Mouse (Mus musculus): ENCODE data around the gene Cpn1. TPM values are rescaled to one million over a fixed set of nuclear protein-coding genes. Genes with fewer than 3 reads are reported as not detected.

The Cpn1 gene
- total RNA-seq (2021): 10 to 100 TPM; 18.5 to 45.6 TPM
- long read RNA-seq, experiment 1, transcript Cpn1-201 (9 exons, 1,828 nt): major isoform, 69 of 86 reads
- long read RNA-seq, experiment 1, partial matches to known transcripts: 14 of 86 reads
- long read RNA-seq, experiment 1, other reads (novel, unspliced or antisense): 3 of 86 reads
- long read RNA-seq, experiment 2, transcript Cpn1-201 (9 exons, 1,828 nt): major isoform, 11 of 13 reads
- long read RNA-seq, experiment 2, partial matches to known transcripts: 1 of 13 reads
- long read RNA-seq, experiment 2, other reads (novel, unspliced or antisense): 1 of 13 reads

DNA sequence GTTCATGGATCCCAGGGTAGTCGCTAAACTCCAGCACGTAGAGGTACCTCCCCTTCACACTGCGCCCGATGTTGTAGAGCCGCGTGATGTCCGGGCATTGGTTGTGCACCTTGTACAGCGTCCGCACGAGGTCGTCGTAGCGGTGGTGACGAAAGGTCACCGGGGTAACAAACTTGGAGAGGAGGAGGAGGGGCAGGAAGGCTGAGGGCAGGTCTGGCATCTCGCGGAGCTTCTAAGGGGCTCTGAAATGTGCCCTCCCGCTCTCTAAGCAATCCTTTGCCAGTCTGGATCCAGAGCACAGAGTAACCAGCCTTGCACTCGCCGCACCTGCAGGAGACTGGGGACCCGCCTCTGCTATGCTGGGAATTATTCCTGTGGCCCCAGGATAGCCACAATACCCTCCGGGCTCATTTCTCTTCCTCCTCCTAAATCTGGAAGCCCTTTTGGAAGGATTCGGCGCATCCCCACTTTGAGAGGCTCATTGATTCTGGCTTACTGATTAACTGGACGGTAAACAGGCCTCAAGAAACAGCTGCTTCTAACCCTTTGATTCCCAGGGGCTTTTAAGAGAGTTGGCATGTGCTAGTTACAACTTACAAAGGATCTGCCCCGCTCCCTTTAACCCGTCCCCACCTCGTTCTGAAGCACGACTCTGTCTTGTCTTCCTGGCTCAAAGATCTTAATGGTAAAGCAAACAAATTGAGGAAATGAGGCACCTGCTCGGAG is at the start of gene Cpn1:
Gene Cpn1 (minus strand): TSS at position 488 of the 726 bp plus-strand sequence.
- peak; percentile 16 for DNase-seq

DNA sequence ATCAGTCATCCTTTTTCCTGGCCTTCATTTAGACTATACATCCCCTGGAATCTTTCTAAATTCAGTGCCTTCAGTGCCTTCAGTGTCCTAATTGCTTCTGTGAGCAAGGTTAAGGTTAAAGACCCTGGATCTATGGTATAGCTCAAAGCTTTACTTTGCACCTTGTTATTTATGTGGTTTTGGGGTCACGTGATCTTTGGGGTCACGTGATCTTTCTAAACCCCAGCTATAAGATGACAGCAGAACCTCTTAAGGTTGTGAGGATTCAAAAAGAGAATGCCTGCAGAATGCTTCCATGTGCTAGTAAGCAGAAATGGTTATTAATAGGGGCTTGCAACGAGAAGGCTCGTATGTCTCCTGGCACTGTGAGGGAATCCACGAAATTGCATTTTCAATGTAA is 47.0 kb upstream of the Cpn1 start:
- no peak for DNase-seq

DNA sequence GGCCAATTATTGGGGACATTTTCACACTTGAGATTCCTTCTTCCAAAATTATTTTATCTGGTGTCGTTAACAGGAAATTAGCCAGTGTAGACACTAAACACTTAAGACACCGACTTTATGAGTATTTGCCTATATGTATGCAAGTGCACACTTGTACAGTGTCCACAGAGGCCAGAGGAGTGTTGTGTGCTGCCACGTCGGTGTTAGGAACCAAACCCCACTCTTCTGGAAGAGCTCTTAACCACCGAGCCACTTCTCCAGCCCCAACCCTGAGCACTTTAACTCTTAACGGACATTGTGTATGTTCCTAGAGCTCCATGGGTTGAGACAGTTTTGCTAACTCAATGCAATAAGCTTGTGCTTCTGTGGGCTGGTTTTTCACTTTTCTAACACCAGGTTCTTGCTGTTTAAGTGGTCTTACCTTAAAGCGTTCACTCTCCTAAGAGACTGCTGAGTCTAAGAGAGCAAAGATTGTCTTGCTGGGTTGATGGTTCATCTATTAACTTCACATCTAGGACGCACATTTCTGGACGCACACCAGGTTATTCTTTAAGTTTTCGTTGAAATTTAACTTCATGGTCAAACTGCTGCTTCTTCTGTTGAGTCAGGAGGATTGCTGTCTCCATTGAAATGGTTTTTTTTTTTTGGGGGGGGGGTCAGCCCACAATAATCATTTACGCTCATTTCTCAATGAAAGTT is 45.8 kb upstream of the Cpn1 start:
- DNase-seq: no peak

DNA sequence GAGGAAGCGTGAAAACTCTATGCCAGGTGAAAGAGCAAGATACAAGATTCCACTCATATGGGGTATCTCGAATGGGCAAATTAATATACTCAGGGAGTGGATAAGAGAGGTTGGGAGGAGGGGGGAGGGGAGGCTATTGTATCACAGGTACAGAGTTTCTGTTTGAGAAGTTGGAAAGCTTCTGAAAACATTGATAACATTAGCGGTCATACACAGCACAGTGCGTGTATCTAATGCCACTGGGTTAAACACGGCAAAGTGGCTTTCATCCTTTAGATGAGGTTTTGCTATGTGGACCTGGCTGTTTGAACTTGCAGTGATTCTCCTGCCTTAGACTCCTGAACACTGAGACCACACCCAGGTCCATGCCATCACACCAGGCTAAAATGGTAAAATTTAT is 43.7 kb upstream of the Cpn1 start:
- DNase-seq: no peak

DNA sequence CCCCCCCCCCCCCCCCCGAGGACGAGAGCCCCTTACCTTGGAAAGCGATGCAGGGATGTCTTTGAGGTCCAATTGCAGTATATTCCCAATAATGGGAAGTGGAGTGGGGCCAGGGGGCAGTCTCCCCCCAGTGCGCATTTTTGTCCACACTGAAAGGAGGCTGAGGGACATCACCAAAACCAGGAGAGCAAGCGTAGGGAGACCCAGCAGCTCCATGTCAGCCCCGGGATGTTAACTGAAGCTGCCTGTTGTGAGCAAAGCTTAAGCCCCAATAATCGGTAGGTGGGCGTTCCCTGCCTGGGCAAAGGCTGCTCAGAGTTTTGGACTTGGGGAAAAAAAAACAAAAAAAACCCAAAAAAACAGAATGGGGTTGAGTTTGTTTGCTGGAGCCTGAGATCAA is 42.6 kb upstream of the Cpn1 start, which contains the start of gene Cyp2c23:
Gene Cyp2c23 (minus strand): TSS at position 237 of the 400 bp plus-strand sequence.
- DNase-seq: no peak

DNA sequence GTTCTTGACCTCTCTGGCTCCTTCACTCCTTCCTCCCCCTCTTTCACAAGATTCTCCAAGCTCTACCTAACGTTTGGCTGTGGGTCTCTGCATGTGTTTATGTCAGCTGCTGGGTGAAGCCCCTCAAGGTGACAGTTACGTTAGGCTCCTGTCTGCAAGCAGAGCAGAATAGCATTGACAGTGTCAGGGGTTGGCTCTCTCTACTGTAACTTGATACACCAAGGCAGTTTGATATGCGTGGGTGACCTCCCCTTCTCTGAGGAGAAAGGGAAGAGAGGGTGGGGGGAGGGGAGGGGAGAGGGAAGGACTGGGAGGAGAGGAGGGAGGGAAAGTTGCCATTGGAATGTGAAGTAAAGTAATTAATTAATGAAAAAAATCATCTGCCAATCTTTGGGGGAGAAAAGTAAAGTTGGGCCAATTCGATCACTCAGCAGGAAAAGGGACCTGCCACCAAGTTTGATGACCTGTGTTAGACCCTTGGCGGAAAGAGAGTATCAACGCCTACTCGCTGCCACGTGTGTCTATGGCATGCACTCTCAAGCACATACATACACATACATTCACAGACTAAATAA is 40.7 kb upstream of the Cpn1 start:
- no peak for DNase-seq

DNA sequence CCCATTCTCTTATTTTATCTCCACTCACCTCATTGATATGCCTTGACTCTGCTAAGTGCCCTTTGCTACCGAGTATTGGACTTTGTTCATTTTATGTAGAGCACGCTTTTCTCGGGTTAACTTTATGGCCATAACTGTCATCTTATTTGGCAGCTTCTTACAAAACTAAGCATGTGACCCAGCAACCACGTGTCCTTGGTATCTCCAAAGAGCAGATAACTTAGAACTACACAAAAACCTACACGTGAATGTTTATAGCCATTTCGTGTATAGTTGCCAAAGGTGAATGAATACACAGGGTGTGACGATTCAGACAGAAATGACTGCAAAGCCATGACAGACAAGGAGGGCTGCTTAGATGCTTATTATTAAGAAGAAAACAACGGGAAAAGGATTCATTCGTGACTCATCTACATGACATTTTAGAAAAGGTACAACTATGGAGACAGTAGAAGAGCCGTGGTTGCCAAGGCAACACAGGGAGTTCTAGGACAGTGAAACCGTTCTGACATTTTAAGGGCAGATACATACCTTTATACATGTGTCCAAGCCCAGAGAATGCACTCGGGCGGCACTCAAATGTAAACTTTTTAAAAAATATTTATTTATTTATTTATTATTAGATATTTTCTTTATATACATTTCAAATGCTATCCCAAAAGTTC is 38.7 kb upstream of the Cpn1 start:
- peak; percentile 25 for DNase-seq

DNA sequence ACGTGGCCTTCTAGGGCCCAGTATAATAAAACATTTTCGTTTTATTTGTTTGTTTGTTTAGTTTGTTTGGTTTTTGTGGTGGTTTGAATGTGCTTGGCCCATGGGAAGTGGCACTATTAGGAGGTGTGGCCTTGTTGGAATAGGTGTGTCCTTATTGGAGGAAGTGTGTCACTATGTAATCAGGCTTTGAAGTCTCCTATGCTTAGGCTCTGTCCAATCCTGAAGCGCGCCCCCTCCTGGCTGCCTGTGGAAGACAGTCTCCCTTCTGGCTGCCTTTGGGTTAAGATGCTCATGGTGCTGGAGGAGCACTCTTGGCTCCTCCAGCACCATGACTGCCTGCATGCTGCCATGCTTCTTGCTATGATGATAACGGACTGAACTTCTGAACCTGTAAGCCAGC is 36.7 kb upstream of the Cpn1 start:
- DNase-seq: no peak

DNA sequence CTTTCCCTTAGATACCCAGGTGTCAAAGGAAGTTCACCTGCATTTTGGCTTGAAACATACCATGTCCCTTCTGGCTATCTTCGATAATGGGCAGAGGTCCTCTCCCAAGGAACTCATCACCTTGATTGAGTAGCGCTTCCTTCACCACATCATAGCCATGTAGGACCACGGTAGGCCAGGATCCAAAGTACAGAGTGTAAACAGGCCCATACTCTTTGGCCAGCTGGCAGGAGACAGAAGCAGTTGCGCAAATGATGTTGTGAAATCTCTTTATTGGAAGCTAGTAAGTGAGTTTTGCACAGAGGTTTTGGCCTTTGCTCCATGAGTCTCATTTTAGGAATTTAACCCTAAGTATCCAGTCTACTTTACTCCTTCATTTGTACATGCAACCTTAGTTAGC is 35.1 kb upstream of the Cpn1 start:
- peak; percentile 72 for DNase-seq

DNA sequence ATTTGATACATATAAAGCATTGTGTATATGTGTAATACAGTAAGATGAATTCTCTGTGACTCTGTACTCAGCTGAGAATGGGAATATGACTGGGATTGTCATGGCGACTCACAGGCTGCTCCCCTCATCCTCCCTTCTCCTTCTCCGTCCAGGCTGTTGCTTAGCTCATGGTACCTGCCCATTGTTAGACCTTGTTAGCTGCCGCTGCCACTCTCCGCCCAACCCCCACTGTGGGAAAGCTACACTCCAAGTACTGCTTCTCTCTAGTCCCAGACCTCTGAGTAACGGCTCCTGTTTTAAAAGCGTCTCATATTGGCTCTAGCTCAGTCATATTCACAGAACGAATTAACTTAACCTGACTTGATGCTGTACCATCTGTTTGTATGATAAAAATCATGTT is 33.4 kb upstream of the Cpn1 start:
- no peak for DNase-seq

DNA sequence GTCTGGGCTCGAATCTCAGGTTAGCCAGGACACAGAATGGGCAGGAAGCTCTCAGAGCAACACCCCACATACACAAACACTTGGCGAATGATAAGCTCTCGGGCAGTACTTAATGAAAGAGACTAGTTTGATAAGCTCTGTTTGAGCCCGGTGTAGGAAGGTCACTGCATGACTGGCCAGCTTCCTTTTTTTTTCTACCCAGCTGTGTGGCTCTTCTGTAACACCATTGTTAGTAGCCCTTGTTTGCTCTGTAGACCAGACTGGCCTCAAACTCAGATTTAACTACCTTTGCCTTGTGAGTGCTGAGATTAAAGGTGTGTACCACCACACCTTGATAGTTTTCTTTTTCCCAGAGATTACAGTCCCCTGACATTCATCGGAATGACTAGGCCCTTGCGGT is 27.5 kb upstream of the Cpn1 start:
- no peak for DNase-seq

DNA sequence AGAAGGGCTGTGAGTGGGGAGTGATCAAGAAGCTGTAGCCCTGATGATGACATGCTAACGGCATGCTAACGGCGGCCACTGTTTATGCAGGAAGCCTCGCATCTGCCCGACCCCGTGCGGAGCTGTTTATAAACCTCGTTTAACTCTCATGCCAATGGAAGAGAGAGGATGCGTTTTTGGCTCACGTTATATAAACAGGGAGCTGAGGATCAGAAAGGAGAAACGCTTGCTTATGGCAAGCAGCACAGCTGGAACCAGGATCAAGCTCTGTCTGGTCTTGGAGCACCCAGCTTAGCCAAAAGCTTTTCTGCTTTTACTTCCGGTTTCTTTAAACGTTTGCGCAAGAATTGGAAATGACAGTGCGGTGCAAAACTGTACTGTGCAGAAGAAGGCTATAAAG is 22.4 kb upstream of the Cpn1 start:
- no peak for DNase-seq

DNA sequence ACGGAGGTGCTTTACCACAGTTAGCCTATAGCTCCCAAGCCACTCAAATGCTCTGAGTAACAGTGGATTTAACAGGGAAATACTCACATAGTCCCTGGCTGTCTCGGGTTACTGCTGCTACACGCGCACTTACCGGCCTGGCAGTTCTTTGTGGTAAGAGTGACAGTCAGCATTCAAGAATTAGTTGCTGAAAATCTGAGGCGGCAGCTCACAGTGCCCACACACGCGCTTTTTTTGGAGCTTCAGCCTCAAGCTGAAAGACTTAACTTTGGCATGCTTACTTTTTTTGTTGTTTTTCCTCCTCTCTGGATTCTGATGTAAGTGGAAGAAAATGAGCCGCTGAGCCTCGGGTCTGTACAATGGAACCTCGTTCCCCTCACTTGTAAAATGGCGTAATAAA is 20.8 kb upstream of the Cpn1 start:
- DNase-seq: no peak

DNA sequence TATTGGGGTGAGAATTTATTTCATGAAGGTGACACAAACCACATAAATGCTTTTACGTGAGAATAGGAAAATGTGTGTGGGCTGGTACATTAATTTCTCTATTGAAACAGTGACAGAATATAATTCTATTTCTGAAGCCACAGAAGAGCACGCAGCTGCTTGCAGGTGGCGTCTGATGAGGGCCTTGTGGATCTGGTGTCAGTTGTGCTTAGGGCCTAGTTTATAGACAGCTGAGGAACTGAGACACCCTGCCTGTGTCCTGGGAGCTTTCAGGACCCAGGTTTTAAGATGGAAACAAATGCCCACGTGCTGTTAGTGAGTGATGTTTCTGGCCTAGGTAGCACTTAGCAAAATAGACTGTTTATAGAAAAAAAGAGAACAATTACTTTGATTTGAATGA is 18.7 kb upstream of the Cpn1 start:
- no peak for DNase-seq

DNA sequence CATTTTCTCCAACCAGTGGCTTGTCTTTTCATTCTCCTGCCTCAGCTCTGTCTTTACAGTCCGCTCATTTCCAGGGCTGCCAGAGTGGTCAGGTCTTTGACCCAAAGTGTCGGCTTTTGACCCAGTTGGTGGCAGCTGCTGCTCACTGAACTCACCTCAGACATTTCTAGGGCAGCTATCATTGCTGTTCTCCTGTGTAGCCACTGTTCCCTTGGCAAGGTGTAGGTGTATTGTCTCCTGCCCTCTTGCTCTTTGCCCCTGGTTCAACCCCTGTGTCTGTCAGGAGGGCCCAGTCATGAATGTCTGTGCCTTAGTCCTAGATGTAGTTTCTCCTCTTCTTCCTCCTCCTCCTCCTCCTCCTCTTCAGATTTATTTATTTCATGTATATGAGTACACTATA is 17.9 kb upstream of the Cpn1 start:
- DNase-seq: no peak

DNA sequence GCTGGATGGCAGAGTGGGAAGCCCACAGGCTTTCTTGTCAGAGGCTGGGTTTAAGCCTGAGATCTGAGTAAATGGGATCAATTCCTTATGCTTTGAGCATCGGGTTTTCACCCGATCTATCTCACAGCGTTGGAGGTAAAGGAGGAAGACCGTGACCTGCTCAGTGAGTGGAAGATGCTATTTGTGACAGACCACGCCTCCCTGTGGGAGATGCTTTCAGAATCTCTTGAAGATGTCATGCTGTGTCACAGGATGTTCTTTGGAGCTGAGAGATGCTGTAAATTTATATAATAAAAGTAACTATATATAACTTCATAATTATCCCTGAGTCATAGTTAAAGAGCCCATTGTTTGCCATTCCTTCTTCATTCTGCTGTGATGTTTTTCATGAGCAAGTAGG is 14.4 kb upstream of the Cpn1 start:
- no peak for DNase-seq

DNA sequence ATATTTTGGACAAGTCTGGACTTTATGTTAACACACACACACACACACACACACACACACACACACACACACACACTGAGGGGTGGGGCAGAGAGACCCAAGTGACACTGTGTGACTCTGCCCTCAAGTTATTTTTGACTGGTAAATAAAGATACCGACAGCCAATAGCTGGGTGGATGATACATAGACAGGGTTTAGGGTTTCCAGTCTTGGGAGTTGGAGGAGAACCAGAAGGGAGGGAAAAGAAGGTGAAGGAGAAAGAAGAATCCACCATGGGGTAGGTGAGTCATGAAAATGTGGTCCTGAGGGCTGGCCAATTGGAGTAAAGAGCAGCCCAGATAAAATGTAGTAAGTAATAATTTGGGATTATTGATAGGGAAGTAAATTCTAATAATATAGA is 13.7 kb upstream of the Cpn1 start:
- no peak for DNase-seq

DNA sequence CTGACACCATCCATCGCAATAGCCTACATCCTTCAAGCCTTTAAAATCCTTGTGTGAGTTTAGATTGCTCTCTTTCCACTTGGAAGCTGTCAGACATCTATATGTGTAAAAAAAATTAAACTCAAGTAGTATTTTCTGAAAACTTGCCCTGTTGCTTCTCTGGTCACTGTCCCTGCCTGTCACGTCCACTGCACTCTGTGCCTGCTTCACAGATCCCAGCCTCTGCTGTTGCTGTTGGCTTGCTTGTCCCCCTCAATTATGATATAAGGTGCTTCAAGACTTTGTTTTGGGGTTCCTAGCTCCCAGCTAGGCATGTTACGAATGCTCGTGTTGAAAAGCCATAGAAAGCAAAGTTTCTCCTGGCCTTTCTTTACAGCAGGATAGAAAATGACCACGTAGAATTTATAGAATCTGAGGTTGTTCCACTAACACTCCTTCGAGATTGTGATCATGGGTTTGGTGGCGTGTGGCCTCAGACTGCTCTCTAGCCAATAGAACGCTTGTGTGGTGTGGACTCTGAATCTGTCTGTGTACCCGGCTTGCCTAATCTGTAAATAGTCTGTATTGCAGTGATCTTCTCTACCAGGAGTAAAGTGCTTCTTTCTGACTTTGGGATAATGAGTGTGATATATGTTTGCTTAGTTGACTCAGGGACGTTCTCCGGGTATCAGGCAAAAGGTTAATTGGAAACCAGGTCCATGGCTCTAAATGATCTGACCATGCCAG is 12.6 kb upstream of the Cpn1 start:
- DNase-seq: no peak

DNA sequence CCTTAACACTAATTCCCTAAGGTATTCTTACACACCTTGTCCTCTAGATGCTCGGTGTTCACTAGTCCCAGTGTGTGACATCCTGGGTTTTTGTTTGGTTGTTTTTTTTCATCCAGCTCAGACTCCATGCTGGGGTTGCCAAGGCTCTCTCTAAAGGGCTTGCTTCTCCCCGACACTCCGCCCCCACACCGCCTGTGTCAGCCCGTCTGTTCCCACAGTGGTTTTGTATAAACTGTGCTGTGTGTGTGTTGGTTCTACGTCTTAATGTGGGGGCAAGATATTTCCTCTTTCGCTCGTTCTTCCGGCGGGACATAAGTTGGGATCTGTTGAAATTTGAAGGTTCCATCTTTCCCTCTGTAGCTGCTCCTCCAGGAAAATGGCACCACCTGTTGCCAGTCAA is 11.7 kb upstream of the Cpn1 start:
- DNase-seq: no peak

DNA sequence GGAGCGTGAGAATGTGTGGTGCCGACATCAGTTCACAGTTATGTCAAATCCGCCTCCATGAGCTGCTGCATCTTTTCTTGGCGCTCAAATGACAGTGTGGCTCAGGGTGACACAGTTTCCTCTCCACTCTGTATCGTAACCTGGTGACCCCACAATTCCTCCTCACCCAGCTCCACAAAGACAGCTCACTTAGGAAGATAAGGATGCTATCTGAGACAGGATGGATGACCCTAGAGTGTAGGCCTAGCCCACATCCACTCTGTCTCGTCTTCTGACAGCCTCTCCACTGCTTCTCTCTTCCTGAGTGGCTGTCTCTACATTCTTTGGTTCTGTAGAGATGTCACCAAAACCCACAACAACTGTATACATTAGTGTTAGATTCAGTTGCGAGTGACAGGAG is 9.1 kb upstream of the Cpn1 start:
- no peak for DNase-seq

DNA sequence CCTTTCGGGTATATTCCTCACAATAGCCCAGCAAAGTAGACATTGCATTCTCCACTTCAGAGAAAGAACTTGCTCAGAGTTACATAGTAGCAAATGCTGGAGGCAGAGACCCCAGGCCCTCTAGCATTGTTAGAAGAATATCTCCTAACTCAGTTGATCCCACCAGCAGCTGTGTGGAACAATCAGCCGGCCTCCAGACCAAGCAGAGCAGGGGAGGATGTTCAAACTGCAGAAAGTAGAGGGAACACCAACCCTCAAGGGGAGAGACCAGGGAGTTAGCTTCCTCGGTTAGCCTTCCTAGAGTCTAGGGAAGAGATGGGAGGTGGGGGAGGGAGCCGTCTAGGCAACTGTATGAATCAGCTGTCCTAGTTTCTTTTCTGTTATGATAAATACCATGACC is 6.1 kb upstream of the Cpn1 start:
- no peak for DNase-seq

DNA sequence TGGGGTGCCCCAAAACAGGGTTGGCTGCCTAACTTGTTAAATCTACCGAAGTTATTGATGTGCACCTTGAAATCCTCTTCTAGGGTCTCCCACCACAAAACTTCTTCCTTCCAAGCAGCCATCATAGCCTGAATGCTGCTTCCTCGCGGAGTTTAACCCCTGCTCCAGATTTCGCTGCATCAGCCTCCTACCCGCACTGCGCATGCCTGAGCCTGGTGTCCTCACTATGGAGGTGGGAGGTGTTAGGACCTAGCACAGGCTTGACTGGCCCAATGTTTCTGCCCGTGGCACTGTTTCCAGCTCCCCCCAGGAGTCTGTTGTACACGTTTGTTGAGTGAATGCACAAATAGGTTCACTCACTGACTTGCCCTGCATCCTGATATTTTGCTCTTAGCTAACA is 4.0 kb upstream of the Cpn1 start:
- no peak for DNase-seq
